Mouse (Mus musculus): ENCODE results near the gene Gm4969. TPM values are rescaled to one million over a fixed set of nuclear protein-coding genes. Genes with fewer than 3 reads are reported as not detected.
"Not testable (repeated sequence)": the region's sequence is repeated elsewhere in the genome, so short reads cannot be mapped to it uniquely, and the experiment has no call there.

Gene Gm4969
- total RNA-seq (2021), result 10 to 100 TPM in 1 of 2 experiments, 1 to 10 TPM in 1; 9.4 to 11.0 TPM

DNA sequence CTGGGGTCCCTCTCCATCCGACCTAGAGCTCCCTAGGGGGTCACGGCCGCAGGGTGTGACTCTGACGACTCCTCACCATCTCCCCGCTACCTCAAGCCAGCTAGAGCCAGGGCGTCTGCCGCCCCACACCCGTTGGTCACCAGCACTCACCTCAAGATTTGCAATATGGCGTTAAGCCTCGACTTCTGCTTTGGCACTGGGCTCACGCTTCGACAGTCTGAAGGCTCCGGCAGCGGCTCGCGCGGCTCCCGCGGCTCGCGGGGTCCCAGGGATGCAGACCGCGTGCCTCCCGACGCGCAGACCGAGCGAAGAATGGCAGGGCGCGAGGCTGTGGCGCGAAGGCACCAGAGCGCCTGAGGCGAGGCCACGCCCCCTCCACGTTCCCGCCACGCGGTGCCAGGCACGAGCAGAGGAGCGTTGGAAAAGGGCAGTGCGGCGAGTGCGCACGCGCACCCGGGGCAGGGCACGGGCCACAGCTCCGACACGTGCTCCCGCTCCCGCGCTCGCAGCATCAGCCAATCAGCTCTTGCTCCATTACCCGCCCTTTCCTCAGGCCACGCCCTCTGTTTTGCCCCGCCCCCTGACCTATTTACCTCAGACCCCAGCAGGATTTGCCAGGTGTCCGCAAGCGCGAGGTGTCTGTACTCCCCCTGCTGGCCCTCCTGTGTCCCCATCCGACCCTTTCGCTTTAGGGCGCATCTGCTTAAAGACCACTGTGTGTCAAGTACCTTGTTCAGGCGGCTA lies at the start of gene Gm4969:
Gm4969 (minus strand) TSS at position 341 of the 744 bp plus-strand sequence.
- DNase-seq, result peak; percentile 77
- intact Hi-C loops (cut with DNase I), result no loop called here

DNA sequence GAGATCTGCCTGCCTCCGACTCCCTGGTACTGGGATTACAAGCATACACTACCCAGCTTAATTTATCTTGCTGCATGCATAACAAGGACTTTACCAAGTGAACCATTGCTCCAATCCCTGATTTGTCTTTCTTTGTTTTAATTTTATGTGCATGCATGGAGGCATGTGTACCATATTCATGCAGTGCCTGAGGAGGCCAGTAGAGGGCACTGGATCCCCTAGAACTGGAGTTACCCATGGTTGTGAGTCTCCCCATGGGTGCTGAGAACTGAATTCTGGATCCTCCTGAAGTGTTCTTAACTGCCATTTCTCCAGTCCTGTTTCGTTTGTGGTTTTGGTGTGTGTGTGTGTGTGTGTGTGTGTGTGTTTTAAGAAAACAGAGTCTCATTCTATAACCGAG lies 48.8 kb upstream of the Gm4969 start:
- intact Hi-C loops (cut with DNase I), result no loop called here
- DNase-seq, result no peak

DNA sequence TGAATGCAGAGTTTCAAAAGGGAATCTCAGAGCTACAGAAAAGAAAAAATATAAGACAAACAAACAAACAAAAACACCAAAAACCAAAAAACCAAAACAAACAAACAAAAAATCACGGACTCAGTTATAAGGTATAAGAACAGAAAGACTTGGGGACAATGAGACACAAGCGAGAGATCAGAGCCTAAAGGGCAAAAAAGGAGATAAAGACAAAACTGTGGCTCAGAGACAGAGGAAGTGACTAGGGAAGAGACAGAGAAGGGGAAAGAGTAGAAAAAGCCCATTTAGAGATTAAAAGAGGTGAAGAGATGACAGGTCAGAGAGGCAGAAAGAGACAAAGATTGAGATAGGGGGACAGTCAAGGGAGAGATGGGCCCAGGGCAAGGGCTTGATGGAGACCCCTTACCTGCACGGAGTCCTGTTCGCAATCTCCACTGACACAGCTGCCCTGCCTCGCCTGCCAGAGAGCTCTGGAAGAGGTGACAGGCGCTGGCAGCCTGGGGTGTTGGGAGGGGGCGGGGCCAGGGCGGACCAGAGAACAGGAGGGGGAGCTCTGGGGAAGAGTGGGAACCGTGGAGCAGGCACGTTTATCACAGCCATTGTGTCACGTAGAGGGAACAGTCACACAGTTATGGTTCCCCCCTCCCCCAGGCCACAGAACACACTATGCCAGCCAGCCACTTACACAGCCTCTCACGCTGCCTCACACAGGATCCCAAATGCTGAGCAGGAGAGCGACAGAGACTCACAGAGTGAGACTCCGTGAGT lies 47.7 kb upstream of the Gm4969 start, which contains the start of gene Gipr:
Gipr (minus strand) TSS at position 472 of the 768 bp plus-strand sequence.
- intact Hi-C loops (cut with DNase I), result no loop called here
- no peak for DNase-seq

DNA sequence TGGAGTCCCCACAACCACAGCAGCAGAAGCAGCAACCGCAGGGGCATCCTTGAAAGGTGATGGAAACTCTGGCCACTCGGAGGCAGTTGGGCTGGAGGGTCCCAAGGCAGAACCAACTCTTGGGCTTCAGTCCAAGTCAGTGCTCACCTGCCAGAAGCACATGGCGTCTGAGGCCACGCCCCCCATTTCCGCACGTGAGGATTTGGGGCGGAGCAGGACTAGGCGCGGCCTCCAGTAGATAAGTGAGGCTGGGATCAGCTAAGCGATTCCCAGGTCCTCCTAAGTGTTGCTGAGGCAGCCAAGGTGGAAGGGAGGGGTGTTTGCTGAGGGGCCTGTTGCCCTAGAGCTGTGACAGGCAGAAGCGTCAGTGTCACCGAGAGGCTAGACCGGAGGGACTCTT lies 46.8 kb upstream of the Gm4969 start:
- no peak for DNase-seq
- intact Hi-C loops (cut with DNase I), result no loop called here

DNA sequence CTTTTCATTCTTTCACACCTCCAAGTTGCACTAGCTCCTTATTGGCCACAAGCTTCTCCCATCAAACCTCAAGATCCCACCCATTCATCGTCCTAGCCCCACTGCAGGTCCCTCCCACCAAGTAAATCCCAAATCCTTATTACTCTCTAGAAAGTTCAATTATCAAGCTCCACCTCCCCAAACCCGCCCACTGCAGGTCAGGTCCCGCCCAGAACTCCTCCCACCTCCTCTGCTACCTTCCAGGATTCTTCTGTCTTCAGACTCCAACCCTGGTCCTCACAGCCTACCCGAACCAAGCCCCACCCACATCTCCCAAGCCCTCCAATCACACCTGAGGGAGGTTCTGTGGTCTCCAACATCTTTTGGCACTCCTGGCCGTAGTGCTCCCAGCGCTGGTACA lies 46.0 kb upstream of the Gm4969 start:
- intact Hi-C loops (cut with DNase I), result no loop called here
- DNase-seq, result no peak

DNA sequence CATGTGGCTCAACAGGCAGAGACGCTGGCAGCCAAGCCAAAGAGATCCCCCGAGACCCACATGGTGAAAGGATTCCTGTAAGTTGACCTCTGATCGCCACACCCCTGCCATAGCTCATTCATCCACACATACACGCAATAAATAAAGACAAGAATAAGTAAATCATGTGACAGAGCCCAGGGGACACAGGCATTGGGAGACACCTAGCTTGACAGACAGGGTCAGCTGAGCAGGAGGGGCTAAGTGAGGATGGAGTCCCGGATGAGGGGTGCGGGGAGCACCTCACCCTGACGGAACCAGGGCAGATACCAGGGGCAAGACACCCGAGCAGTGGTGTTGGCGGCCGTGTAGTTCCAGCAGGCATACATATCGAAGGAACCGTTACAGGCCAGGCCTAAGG lies 45.6 kb upstream of the Gm4969 start:
- intact Hi-C loops (cut with DNase I), result no loop called here

DNA sequence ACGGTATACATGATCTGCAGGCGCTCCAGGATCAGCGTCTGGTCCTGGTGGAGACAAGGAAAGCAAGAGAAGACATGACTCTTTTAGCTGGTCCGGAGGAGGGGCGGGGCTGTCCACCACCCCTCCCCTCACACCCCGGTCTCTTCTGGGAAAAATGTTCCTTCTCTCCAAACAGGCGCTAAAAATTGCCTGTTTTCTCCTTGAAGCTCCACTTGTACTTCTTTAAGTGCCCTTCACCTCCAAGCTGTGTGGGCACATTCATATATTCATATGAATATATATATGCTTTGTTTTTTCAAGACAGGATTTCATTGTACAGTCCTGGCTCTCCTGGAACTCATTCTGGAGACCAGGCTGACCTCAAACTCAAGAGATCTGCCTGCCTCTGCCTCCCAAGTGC lies 44.8 kb upstream of the Gm4969 start:
- DNase-seq, result no peak
- intact Hi-C loops (cut with DNase I), result no loop called here

More for the DNA sequence above, 45.6 kb upstream of the Gm4969 start:
- DNase-seq, result no peak

DNA sequence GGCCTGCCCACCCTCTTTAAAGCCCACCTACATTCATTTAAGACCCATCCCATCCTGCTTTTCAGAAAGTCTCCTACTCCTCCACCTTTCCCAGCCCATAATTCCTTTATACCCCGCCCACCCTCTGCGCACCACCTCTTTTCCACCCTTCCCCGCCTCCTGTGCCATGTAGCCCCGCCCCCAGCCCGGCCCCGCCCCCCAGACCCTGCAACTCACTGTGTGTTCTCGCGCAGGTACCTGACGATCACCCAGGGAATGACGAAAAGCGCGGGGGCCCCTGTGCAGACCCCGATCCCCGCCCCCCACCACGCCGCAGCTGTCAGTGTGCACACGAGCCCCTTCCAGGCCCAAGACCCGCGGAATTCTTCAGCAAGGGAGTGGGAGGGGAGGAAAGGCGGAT lies 41.9 kb upstream of the Gm4969 start:
- DNase-seq, result no peak
- intact Hi-C loops (cut with DNase I), result no loop called here

DNA sequence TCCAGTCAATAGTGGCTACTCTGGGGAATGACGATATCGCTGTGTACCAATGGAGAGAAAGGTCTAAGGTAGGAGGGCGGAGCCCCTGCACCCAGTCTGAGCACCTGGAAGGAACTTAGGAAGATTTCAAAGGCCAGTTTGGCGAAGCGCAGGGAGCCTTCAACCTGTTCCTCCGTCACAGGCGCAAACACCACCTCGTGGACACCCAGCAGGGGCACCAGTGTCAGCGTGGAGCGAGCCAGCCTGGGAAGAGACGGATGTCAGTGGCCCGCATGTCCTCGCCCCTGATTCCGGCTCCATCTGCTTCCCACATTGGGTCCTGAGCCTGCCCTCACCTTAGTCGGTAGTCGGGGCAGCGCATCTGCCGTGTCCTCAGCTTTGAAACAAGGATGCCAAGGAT lies 41.2 kb upstream of the Gm4969 start:
- no peak for DNase-seq
- intact Hi-C loops (cut with DNase I), result no loop called here

DNA sequence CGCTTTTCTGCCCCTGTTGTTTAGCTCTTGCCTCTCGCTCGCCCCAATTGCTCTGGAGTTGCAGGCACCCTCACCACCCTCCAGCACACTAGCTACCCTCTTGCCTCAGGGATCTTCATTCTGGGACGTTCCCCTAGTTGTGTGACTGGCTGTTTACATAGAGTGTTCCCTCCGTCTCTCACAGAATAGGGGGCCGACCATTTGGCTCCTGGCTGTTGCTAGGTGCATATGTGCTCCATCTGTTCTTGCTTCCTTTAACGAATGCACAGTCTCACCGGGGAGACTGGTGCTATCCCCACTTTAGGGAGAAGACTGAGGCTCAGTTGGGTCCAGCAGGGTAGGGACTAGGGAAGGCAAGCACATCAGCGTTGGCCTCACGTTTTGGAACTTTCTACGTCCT lies 40.4 kb upstream of the Gm4969 start:
- DNase-seq, result no peak
- intact Hi-C loops (cut with DNase I), result no loop called here

DNA sequence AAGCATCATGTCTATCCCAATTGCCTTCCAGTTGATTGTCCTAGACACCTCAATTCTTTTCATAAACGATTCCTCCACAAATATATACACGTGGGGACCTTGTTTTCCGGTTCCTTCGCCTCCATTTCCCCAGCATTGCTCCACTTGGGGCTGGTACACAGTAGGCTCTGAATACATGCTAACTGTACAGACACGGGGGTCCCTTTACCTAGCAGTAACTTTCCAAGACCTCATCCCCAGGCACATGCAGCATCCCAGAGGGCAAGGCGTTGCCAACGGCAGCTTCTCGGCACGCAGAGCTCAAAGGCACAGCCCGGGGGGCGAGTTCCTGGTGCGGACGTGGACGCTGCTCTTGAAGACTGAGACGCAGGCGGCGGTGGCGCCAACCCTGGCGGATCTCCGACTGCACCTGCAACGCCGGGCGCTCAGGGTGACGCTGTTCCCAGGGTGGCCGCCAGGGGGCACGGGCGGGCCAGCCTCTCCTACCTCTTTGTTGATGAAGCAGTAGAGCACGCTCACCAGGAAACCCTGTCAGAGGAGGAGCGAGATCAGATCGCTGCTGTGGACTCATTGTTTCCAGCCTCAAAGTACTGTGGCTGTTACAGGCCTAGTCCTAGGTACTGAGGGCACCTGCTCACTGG lies 39.1 kb upstream of the Gm4969 start:
- intact Hi-C loops (cut with DNase I), result no loop called here
- peak; percentile 93 for DNase-seq

DNA sequence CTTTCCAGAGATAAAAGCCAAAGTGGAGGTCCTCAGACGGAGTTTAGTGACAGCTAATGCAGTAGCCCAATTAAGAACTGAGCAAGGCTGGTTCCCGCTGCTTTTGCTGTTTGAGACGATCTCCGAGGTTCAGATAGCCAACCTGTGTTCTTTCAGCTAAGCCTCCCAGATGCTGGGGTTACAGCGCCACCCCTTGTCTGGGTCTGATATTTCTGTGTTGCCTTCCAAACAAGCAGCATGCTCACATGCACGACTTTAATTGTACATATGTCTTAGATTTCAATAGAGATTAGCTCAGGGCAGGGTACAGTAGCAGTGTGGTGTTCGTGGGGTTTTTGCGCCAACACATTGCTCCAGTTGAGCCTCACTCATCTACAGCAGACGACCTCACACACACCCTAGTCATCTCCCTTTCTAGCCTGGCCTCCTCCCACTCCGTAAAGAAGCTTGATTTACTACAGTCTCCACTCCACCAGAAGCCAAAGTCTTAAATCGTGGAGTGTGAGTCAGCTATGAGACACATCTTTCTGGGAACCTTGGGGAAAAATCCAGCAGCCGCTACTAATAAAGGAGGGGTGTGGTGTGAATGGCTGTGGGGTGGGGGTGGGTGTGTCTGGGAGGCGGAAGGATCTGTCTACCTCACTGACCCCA lies 37.8 kb upstream of the Gm4969 start:
- no peak for DNase-seq
- intact Hi-C loops (cut with DNase I), result no loop called here

DNA sequence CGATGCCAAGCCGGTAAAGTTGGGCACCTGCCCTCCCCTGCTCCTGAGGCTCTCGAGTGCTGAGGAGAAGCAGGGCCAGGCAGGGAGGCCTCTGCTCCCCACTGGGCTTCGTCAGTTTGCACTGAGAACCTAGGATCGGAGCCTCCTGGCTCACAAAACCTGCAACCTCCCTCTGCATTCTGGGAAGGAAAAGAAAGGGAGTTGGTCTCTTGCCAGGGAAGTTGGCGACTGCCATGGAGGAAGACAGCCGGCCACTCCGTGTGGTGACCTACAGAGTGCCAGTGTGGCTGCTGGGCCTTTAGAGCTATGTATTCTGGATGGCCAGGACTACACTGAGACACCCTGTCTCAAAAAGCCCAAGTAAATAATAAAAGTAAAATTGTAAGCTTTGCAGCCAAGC lies 36.6 kb upstream of the Gm4969 start:
- intact Hi-C loops (cut with DNase I), result no loop called here

DNA sequence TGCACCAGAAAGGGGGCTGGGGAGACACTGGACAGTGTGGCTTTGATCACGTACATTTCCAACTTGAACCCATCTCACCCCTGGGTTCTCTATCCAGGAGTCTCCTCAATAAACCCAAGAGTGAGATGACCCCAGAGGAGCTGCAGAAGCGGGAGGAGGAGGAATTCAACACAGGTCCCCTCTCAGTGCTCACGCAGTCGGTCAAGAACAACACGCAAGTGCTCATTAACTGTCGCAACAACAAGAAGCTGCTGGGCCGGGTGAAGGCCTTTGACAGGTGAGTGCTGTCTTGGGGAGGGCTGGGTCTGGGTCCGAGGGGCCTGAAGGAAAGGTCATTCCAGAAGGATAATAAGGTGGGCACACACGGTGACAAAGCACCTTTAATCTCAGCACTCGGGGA lies 33.0 kb upstream of the Gm4969 start:
- intact Hi-C loops (cut with DNase I); DNase-seq: not testable (repeated sequence)

More for the DNA sequence above, 36.6 kb upstream of the Gm4969 start:
- DNase-seq, result no peak

DNA sequence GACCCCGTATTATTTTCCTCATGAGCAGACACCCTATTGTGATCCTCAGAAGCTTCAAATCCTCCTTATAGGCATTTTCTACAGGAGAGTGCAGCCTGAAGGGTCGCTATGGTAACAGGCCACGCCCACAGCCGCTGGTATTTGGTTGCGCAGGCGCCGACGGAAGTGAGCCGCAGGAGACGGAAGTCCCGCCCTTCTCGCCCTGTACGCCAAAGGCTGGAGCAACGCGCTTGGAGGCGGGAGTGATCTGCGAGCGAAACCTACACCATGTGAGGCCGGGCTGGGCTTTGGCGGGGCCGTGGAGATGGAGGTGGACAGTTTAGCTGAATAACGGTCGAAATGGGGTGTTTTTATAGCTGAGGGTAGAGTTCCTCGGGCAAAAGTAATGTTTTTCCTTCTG lies 31.5 kb upstream of the Gm4969 start, which contains the start of gene Snrpd2:
Snrpd2 (plus strand) TSS at position 97 of the 400 bp plus-strand sequence.
- intact Hi-C loops (cut with DNase I), result no loop called here

DNA sequence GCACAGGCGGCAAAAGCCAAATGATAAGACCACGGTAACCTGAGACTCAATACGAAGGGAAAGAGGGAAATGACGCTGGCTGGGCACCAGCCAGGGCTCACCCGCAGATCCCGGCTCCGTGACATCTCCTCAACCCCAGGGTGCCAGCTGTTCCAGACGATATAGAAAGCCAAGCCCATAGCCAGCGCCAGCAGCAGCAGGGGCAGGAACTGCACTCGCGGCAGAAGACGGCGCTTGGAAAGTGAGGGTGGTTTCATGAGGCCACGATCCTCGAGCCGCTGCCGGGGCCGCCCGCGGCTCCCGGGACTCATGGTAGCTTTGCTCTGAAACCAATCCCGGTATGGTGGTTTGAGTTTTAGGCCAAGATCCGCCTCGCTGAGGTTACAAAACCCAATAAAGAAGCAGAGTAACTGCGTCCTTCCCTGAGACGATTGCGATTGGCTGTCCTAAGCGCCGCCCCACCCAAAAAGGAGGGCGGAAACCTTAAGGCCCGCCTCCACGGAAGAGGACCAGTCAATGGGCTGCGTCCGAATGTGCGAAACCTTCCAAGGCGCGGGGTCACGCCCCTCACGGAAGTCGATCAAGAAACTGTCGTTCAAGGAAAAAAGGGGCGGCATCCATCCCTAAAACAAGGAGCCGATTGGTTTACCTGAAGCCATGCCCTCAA lies 30.8 kb upstream of the Gm4969 start, which contains the start of gene Qpctl:
Qpctl (minus strand) TSS at position 417 of the 667 bp plus-strand sequence.
- DNase-seq, result peak; percentile 99
- intact Hi-C loops (cut with DNase I), result no loop called here

More for the DNA sequence above, 31.5 kb upstream of the Gm4969 start, which contains the start of gene Snrpd2:
- peak; percentile 99 for DNase-seq

DNA sequence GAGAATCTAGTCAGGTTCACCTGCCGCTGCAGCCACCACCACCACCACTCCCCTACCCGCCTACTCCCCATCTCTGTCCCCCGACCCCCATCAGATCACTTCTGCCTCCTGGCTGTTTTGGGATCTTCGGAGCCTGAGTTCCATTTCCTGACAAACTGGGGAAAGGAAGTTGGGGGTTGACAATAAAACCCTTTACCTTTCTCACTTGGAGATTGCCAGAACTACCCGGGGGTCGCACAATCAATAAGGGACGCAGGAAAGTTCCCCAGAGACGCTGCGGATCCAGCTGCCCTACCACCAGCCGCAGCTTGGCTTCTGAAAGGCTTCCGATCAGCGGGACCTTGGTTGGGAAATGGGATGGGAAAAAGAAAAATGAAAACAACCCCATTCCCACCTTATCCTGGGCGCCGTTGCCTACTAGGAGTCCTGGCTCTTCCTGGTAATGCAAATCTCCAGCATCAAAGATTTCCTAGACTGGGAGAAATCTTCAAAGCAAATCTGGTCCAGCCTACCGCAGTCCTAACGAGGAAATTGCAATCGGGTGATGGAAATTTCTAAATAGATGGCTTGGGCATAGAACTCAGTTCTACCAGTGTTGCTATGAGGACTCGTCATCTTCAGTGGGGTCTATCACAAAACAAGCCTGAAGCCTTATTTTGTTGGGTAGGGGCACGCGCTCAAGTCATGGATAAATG lies 30.2 kb upstream of the Gm4969 start:
- intact Hi-C loops (cut with DNase I), result no loop called here
- DNase-seq, result no peak

DNA sequence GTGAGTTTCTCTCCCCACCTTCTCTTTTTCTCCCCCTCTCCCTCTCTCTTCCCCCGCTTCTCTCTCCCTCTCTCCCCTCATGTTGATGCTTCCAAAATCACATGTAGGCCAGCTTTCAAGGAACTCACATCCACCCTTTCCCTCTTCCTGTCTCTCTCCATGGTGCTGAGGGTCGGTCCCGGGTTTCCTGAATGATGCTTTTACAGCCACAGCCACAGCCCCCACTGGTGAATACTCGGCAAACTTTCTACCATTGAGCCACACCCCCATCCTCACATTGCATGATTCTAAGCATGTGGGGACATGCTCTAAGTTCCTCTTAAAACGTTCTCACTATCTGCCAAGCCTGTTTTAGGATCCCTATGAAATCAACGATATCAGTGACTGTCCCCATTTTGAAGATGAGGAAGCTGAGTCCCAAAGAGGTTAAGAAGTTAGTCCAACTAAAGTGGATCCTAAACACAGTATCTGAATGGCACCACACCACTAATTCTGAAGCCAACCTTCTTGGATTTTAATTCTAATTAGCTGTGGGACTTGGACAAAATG lies 29.4 kb upstream of the Gm4969 start:
- intact Hi-C loops (cut with DNase I), result no loop called here
- DNase-seq, result no peak

DNA sequence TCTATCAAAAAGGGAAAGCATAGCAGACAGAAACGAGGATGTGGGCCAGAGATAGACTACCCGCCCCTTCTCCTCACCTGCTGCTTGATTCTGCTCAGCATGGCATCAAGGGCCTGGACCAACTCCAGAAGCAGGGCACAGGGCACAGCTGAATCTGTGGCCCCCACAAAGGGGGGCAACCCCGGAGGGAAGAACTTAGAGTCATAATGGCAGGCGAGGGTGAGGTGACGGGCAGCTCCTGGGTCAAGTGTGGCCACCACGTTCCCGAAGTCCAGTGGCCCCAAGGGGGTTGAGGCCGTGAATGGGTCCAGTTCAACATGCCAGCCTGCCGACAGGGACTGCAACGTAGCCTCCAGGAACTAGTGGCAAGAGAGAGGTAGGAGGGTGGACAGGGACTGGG lies 28.6 kb upstream of the Gm4969 start:
- no peak for DNase-seq
- intact Hi-C loops (cut with DNase I), result no loop called here

All from left cerebral cortex, postnatal 4 days (tissue).